In genomic region chrX:38634801-38635637, GRCm38 (mm10) we compare ENCODE assay signal across 8 mouse cellular contexts. TPM values are rescaled to one million over a fixed set of nuclear protein-coding genes. Genes with fewer than 3 reads are reported as not detected.
DNase-seq lines count a peak whose midpoint lies in the region; ATAC-seq lines count a peak whose summit lies in the region.

Gene C1galt1c1 (minus strand): TSS chrX:38635087.

- no peaks in the 10 kb centered on the region for H3K9me3 ChIP-seq in lung, embryonic 16.5 days (ENCODE audit: control insufficient read depth, low read length)

- H3K27me3 ChIP-seq in lung, embryonic 16.5 days (ENCODE audit: control insufficient read depth, insufficient read depth, low read depth, low read length), result no peaks in the 10 kb centered on the region

- H3K4me2 ChIP-seq in lung, embryonic 16.5 days (ENCODE audit: low read depth, low read length), result peak within 1 kb of the TSS; percentile 60

- H3K4me3 ChIP-seq in lung, embryonic 16.5 days (ENCODE audit: low read length), result peak within 1 kb of the TSS; percentile 68

- ATAC-seq in hematopoietic stem cell, adult 5-6 weeks (replicated peaks in 1 of 2; ENCODE audit: insufficient read depth in 1 of 2, low FRiP score in 2 of 2, low TSS enrichment in 1 of 2, low read depth in 1 of 2, poor library complexity in 2 of 2, severe bottlenecking in 2 of 2), result peak; percentile 95 to 99
- peak; percentile 100 for ATAC-seq in lung, embryonic 16.5 days (ENCODE audit: low read depth)

- H3K27ac ChIP-seq in lung, embryonic 16.5 days (ENCODE audit: low read length), result peak within 1 kb of the TSS; percentile 91

- H3K36me3 ChIP-seq in lung, embryonic 16.5 days (ENCODE audit: control insufficient read depth, insufficient read depth, low read length), result no peaks in the 10 kb centered on the region; the same call in 1 of the 2 replicates

- 17% methylated on average over 28 of the region's 43 CpGs for WGBS in lung, embryonic 16.5 days

- peak within 1 kb of the TSS; percentile 79 for H3K9ac ChIP-seq in lung, embryonic 16.5 days (ENCODE audit: low read length)

- no peaks in the 10 kb centered on the region for H3K4me1 ChIP-seq in lung, embryonic 16.5 days (replicated peaks; ENCODE audit: control insufficient read depth, insufficient read depth, low read length)

- peak; percentile 58 for DNase-seq in MEL-GATA-1-ER (ENCODE audit: extremely low read depth, low read depth)
- peak; percentile 85 for DNase-seq in cerebellum, adult 8-10 months
- DNase-seq in forelimb bud, embryonic 11.5 days (ENCODE audit: low read depth, low spot score), result peak; percentile 80
- peak; percentile 71 for DNase-seq in layer of hippocampus, adult 9-10 months (ENCODE audit: low spot score)
- DNase-seq in ovary, postnatal 10 days (ENCODE audit: low spot score), result peak; percentile 44
- peak; percentile 86 to 89 for DNase-seq in thymus, postnatal 10 days (ENCODE audit: low spot score in 2 of 2)

RNA-seq across cellular contexts. Expression of gene C1galt1c1, which starts in this region (rescaled TPM):
- total RNA-seq in hematopoietic stem cell, adult 5-6 weeks (2017), result 31.2 and 43.7 TPM in 2 replicates
- polyA plus RNA-seq in lung, embryonic 16.5 days (2015; fragmentation: Nextera tagmentation; extraction: Ambion mirVana), result 34.3 and 35.5 TPM in 2 replicates

Comparison
In these comparisons a context has a peak if more than half of its experiments do, and no peak if none do; other contexts are left out.
1. Peak in every context shown above with its lines: DNase-seq, ATAC-seq, H3K4me3 ChIP-seq and H3K27ac ChIP-seq.